Mouse (Mus musculus): ENCODE results near the gene Tmed8. TPM values are rescaled to one million over a fixed set of nuclear protein-coding genes. Genes with fewer than 3 reads are reported as not detected.

Tmed8 gene
- 2.1 TPM for polyA plus RNA-seq (2012; fragmentation: generic; extraction: Trizol)

- peak within 1 kb of the TSS; percentile 76 for H3K4me2 ChIP-seq (ENCODE audit: low read depth)
- peak within 1 kb of the TSS; percentile 97 for H3ac ChIP-seq (ENCODE audit: control insufficient read depth, insufficient read length)
- H3K79me2 ChIP-seq (ENCODE audit: control insufficient read depth, insufficient read depth): no peaks in the 10 kb centered on the region
- H3K27me3 ChIP-seq (ENCODE audit: control insufficient read depth, insufficient read depth, insufficient read length): no peaks in the 10 kb centered on the region
- no peaks in the 10 kb centered on the region for H3K36me3 ChIP-seq (ENCODE audit: control insufficient read depth, insufficient read depth)
- H3K4me3 ChIP-seq: peak within 1 kb of the TSS; percentile 44
- TF ChIP-seq MAX (IDR thresholded peaks at IDR 0.05; ENCODE audit: low read depth) (no peak), E2F4 (IDR thresholded peaks at IDR 0.05; ENCODE audit: insufficient read depth) (no peak), CEBPB (IDR thresholded peaks at IDR 0.05; ENCODE audit: insufficient read depth, poor library complexity, severe bottlenecking) (no peak), MYOG (IDR thresholded peaks at IDR 0.05; ENCODE audit: control insufficient read depth in 1 of 3, insufficient read depth in 1 of 3, insufficient read length in 2 of 3, low read depth in 2 of 3) (no peak), POLR2AphosphoS2 (IDR thresholded peaks at IDR 0.05; ENCODE audit: insufficient read length, low read depth) (no peak), MYOD1 (IDR thresholded peaks at IDR 0.05; ENCODE audit: control insufficient read depth in 1 of 3, insufficient read length in 2 of 3, low read depth in 2 of 3) (no peak), TCF12 (IDR thresholded peaks at IDR 0.05; ENCODE audit: insufficient read depth, poor library complexity, severe bottlenecking) (no peak), USF1 (IDR thresholded peaks at IDR 0.05; ENCODE audit: low read depth) (no peak), SRF (IDR thresholded peaks at IDR 0.05; ENCODE audit: control insufficient read depth, insufficient read length, low read depth) (no peak), POLR2A (IDR thresholded peaks at IDR 0.05; ENCODE audit: insufficient read length, low read depth) (no peak), TCF3 (IDR thresholded peaks at IDR 0.05; ENCODE audit: insufficient read length, low read depth) (no peak), REST (IDR thresholded peaks at IDR 0.05; ENCODE audit: insufficient read depth, insufficient read length) (no peak)
Observed at GRCm38 (mm10) chr12:87199973-87200586, at the start of gene Tmed8. Gene Tmed8, minus strand, starts transcription at chr12:87200454.

GRCm38 (mm10) chr12:87238632-87239031 lies 38.4 kb upstream of the Tmed8 start, which contains the start of gene Noxred1:
Gene Noxred1, minus strand, starts transcription at chr12:87238732.
- TF ChIP-seq MAX (IDR thresholded peaks at IDR 0.05; ENCODE audit: low read depth) (no peak), TCF12 (IDR thresholded peaks at IDR 0.05; ENCODE audit: insufficient read depth, poor library complexity, severe bottlenecking) (no peak), POLR2A (IDR thresholded peaks at IDR 0.05; ENCODE audit: insufficient read length, low read depth) (no peak), REST (IDR thresholded peaks at IDR 0.05; ENCODE audit: insufficient read depth, insufficient read length) (no peak), POLR2AphosphoS2 (IDR thresholded peaks at IDR 0.05; ENCODE audit: insufficient read length, low read depth) (no peak), CEBPB (IDR thresholded peaks at IDR 0.05; ENCODE audit: insufficient read depth, poor library complexity, severe bottlenecking) (no peak), TCF3 (IDR thresholded peaks at IDR 0.05; ENCODE audit: insufficient read length, low read depth) (no peak)
- Histone ChIP-seq H3K79me2 (ENCODE audit: control insufficient read depth, insufficient read depth) (no peaks in the 10 kb centered on the region), H3ac (ENCODE audit: control insufficient read depth, insufficient read length) (no peak within 1 kb of the TSS), H3K4me2 (ENCODE audit: low read depth) (no peak within 1 kb of the TSS), H3K36me3 (ENCODE audit: control insufficient read depth, insufficient read depth) (peaks cover 22% of the 10 kb centered on the region), H3K4me3 (no peak within 1 kb of the TSS), H3K27me3 (ENCODE audit: control insufficient read depth, insufficient read depth, insufficient read length) (no peaks in the 10 kb centered on the region)

GRCm38 (mm10) chr12:87236882-87237483 lies 36.7 kb upstream of the Tmed8 start:
- no peaks in the 10 kb centered on the region for H3K79me2 ChIP-seq (ENCODE audit: control insufficient read depth, insufficient read depth)
- no peak overlapping the region for H3K4me3 ChIP-seq
- no peaks in the 10 kb centered on the region for H3K27me3 ChIP-seq (ENCODE audit: control insufficient read depth, insufficient read depth, insufficient read length)
- TF ChIP-seq MAX (IDR thresholded peaks at IDR 0.05; ENCODE audit: low read depth) (no peak), CEBPB (IDR thresholded peaks at IDR 0.05; ENCODE audit: insufficient read depth, poor library complexity, severe bottlenecking) (no peak), REST (IDR thresholded peaks at IDR 0.05; ENCODE audit: insufficient read depth, insufficient read length) (no peak), POLR2AphosphoS2 (IDR thresholded peaks at IDR 0.05; ENCODE audit: insufficient read length, low read depth) (no peak), TCF12 (IDR thresholded peaks at IDR 0.05; ENCODE audit: insufficient read depth, poor library complexity, severe bottlenecking) (no peak), SRF (IDR thresholded peaks at IDR 0.05; ENCODE audit: control insufficient read depth, insufficient read length, low read depth) (no peak), USF1 (IDR thresholded peaks at IDR 0.05; ENCODE audit: low read depth) (no peak), MYOD1 (IDR thresholded peaks at IDR 0.05; ENCODE audit: control insufficient read depth in 1 of 3, insufficient read length in 2 of 3, low read depth in 2 of 3) (no peak), POLR2A (IDR thresholded peaks at IDR 0.05; ENCODE audit: insufficient read length, low read depth) (no peak), TCF3 (IDR thresholded peaks at IDR 0.05; ENCODE audit: insufficient read length, low read depth) (no peak), E2F4 (IDR thresholded peaks at IDR 0.05; ENCODE audit: insufficient read depth) (no peak), MYOG (IDR thresholded peaks at IDR 0.05; ENCODE audit: control insufficient read depth in 1 of 3, insufficient read depth in 1 of 3, insufficient read length in 2 of 3, low read depth in 2 of 3) (no peak)
- peaks cover 10% of the 10 kb centered on the region for H3K36me3 ChIP-seq (ENCODE audit: control insufficient read depth, insufficient read depth)
- no peak overlapping the region for H3K4me2 ChIP-seq (ENCODE audit: low read depth)
- H3ac ChIP-seq (ENCODE audit: control insufficient read depth, insufficient read length): no peak overlapping the region

GRCm38 (mm10) chr12:87230379-87230895 lies 30.2 kb upstream of the Tmed8 start:
- Histone ChIP-seq H3ac (ENCODE audit: control insufficient read depth, insufficient read length) (no peak overlapping the region), H3K36me3 (ENCODE audit: control insufficient read depth, insufficient read depth) (no peaks in the 10 kb centered on the region), H3K27me3 (ENCODE audit: control insufficient read depth, insufficient read depth, insufficient read length) (no peaks in the 10 kb centered on the region), H3K4me3 (no peak overlapping the region), H3K79me2 (ENCODE audit: control insufficient read depth, insufficient read depth) (no peaks in the 10 kb centered on the region), H3K4me2 (ENCODE audit: low read depth) (no peak overlapping the region)
- TF ChIP-seq MAX (IDR thresholded peaks at IDR 0.05; ENCODE audit: low read depth): no peak

- no peak for TF ChIP-seq REST (IDR thresholded peaks at IDR 0.05; ENCODE audit: insufficient read depth, insufficient read length)
- no peak for TF ChIP-seq MYOD1 (IDR thresholded peaks at IDR 0.05; ENCODE audit: control insufficient read depth in 1 of 3, insufficient read length in 2 of 3, low read depth in 2 of 3)
- no peak for TF ChIP-seq SRF (IDR thresholded peaks at IDR 0.05; ENCODE audit: control insufficient read depth, insufficient read length, low read depth)
- no peak for TF ChIP-seq CEBPB (IDR thresholded peaks at IDR 0.05; ENCODE audit: insufficient read depth, poor library complexity, severe bottlenecking)
- TF ChIP-seq TCF3 (IDR thresholded peaks at IDR 0.05; ENCODE audit: insufficient read length, low read depth): no peak
Observed at GRCm38 (mm10) chr12:87229633-87230032, 29.4 kb upstream of the Tmed8 start.

More at GRCm38 (mm10) chr12:87229633-87230032, 29.4 kb upstream of the Tmed8 start:
- H3K4me2 ChIP-seq (ENCODE audit: low read depth): no peak overlapping the region
- no peaks in the 10 kb centered on the region for H3K36me3 ChIP-seq (ENCODE audit: control insufficient read depth, insufficient read depth)
- H3K79me2 ChIP-seq (ENCODE audit: control insufficient read depth, insufficient read depth): no peaks in the 10 kb centered on the region
- H3ac ChIP-seq (ENCODE audit: control insufficient read depth, insufficient read length): no peak overlapping the region
- no peak overlapping the region for H3K4me3 ChIP-seq
- H3K27me3 ChIP-seq (ENCODE audit: control insufficient read depth, insufficient read depth, insufficient read length): no peaks in the 10 kb centered on the region

Measured in myocyte (in vitro differentiated cells).